Mouse (Mus musculus) embryonic fibroblast, embryonic 13.5 days (primary cell): ENCODE data around the gene Slc12a1. TPM values are rescaled to one million over a fixed set of nuclear protein-coding genes. Genes with fewer than 3 reads are reported as not detected.
"Not testable (repeated sequence)": the region's sequence is repeated elsewhere in the genome, so short reads cannot be mapped to it uniquely, and the experiment has no call there.

Source experiments
- H3K27ac ChIP-seq: 2 replicates; pipeline ENCODE4 v1.5.1; 2012; ENCODE audit warnings: low read length, control low read depth, inconsistent platforms; ENCODE audit not compliant: insufficient read depth
- H3K4me1 ChIP-seq: 2 replicates; pipeline ENCODE4 v1.6.1; 2011; ENCODE audit warnings: low read length; ENCODE audit not compliant: control insufficient read depth, insufficient read depth
- H3K4me3 ChIP-seq: 2 replicates; pipeline ENCODE4 v1.5.1; 2011; ENCODE audit warnings: mild to moderate bottlenecking, control low read depth, low read length; ENCODE audit not compliant: insufficient read depth
- CTCF ChIP-seq: IDR thresholded peaks from 2 replicates; pipeline ENCODE4 v1.5.1; 2011; ENCODE audit warnings: mild to moderate bottlenecking, control low read depth, low read length, moderate library complexity, borderline replicate concordance; ENCODE audit not compliant: insufficient read depth
- POLR2A ChIP-seq: IDR thresholded peaks from 2 replicates; pipeline ENCODE4 v1.6.1; 2011; ENCODE audit warnings: low read depth, mild to moderate bottlenecking, control low read depth, low read length, moderate library complexity
- polyA plus RNA-seq: library from polyadenylated mRNA; stranded (reverse); fragments of >200 nt; gene quantifications from 2 replicates; pipeline ENCODE4 v1.2.4, GENCODE M21; 2011; ENCODE audit warnings: low read depth; ENCODE audit not compliant: missing spikeins, insufficient read length

Gene Slc12a1
- polyA plus RNA-seq, result 0.23 and 0.25 TPM in 2 replicates

DNA sequence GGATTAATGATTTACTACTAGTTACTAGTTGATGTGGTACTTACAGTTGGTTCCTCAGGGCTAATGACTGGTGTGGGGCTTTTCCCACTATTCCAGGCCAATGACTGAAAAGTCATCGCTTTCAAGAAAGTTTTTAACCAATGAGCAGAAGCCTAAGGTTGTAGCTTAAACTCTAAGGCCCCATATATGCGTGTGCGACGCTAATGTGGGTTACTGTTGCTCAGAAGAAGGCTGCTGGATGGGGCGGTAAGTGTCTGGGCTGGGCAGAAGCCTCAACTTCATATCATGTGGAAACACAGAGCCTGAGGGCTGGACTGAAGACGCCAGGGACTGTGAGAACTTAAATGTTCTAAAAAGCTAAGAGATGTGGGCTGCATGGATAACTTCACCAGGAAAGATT, at the start of gene Slc12a1:
Slc12a1 (plus strand) TSS at position 118 of the 400 bp plus-strand sequence.
- H3K27ac ChIP-seq, result no peak within 1 kb of the TSS
- no peak within 1 kb of the TSS for H3K4me3 ChIP-seq
- no peaks in the 10 kb centered on the region for H3K4me1 ChIP-seq
- TF ChIP-seq CTCF (no peak), POLR2A (no peak)

DNA sequence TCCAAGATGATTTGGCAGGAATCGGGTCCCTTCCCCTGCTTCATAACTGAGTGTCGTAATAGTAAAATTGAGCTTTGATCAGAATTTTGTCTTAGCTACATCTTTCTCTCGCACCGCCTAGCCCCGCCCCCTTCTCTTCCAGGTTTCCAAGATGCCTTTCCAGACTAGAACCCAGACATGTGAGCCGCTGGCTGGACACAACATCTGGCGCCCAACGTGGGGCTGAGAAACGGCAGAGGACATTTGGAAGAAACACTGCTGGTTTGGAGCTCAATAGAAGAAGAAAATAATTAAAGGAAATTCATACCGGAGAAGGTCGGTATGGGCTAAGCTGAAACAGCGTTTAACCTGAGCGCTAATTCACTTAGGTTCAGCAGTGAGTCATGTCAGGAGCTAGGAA, 47.8 kb upstream of the Slc12a1 start:
- not testable (repeated sequence) for H3K27ac ChIP-seq, H3K4me1 ChIP-seq, H3K4me3 ChIP-seq

DNA sequence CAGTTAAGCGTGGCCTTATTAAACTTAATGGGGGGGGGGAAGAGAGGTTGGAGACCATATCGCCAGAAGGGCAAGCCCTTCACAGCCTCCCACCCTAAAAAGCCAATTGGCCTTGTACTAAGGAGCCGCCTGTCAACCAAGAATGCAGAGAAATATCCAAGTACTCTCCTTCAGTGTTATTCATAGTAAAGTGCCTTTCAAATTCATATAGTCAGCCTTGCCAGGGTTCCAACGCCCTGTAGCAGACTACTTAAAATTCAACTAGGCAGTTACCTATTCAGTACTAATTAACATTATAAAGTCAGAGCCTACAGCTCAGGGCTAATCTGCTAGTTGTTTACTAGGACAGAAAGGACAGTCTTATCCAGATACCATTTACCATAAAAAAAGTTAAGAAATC, 45.8 kb upstream of the Slc12a1 start:
- not testable (repeated sequence) for H3K4me1 ChIP-seq, H3K4me3 ChIP-seq, H3K27ac ChIP-seq

DNA sequence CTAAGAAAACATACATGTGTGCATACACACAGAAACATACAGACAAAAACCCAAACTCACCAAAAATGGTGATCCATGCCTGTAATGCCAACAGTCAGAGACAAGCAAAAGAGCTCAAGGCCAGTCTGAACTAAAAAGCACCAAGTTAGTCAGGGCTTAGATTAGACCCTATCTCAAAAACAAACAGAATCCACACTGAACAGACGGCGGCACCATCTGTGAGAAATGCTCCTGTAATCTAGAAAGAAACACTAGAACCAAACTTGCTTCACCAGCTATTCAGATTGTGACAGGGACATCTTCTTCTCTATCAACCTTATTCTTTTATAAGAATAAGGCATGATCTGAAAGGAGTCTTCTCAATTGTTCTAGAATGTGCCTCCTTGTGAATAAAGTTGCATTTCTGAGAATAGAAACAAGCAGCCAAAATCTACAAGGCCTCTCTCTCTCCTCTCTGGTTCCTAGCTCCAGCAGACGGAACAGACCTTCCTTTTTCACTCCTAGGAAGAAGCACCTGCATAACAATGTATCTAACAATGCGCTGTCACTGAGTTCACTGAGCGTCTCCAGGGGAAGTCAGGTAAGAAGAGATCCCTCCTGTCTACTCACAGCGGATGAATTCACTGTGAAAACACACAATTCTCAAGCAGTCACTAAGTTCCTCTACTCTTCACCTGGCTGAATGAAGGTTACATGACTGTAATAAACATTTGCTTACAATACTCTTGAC, 32.8 kb upstream of the Slc12a1 start:
- Histone ChIP-seq H3K4me3 (no peak overlapping the region), H3K4me1 (peaks cover 5% of the 10 kb centered on the region; the same call in 1 of the 2 replicates), H3K27ac (no peak overlapping the region)
- TF ChIP-seq CTCF, result no peak
- TF ChIP-seq POLR2A, result no peak

- TF ChIP-seq CTCF, result no peak
- no peak for TF ChIP-seq POLR2A
- Histone ChIP-seq H3K4me3 (peak overlapping the region; percentile 95), H3K4me1 (peaks cover 5% of the 10 kb centered on the region; the same call in 1 of the 2 replicates), H3K27ac (peak overlapping the region; percentile 58)
Observed at GRCm38 (mm10) chr2:125122288-125122623, 30.0 kb upstream of the Slc12a1 start.

GRCm38 (mm10) chr2:125122624-125123476, 29.5 kb upstream of the Slc12a1 start:
- no peak for TF ChIP-seq CTCF
- peak; percentile 47 for TF ChIP-seq POLR2A
- peak overlapping the region; percentile 95 for H3K4me3 ChIP-seq
- peaks cover 5% of the 10 kb centered on the region; the same call in 1 of the 2 replicates for H3K4me1 ChIP-seq
- peak overlapping the region; percentile 58 for H3K27ac ChIP-seq

DNA sequence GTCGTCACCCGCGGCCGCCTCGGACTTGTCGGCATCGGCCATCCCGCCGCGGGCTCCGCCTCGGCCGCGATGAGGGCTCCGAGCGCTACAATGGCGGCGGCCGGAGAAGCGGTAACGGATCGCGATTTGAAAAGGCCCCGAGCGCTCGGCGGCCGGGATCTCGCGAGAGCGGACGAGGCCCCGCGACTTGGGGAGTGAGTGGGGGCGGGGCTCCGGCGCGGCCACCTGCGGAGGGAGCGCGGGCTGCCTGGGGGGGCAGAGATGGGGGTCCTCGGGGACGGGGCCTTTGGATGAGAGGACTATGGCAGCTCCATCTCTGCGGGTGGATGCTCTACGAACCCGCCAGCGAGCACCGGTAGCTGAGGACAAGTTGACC, 28.8 kb upstream of the Slc12a1 start, which contains the start of gene Myef2:
Myef2 (minus strand) TSS at position 185 of the 376 bp plus-strand sequence.
- no peak for TF ChIP-seq CTCF
- no peak for TF ChIP-seq POLR2A
- H3K4me3 ChIP-seq, result peak within 1 kb of the TSS; percentile 95
- H3K4me1 ChIP-seq, result peaks cover 5% of the 10 kb centered on the region; the same call in 1 of the 2 replicates
- peak within 1 kb of the TSS; percentile 58 for H3K27ac ChIP-seq

- Histone ChIP-seq H3K4me3 (no peak overlapping the region), H3K27ac (no peak overlapping the region), H3K4me1 (peaks cover 2% of the 10 kb centered on the region; the same call in 1 of the 2 replicates)
- TF ChIP-seq POLR2A (no peak), CTCF (no peak)
Observed at GRCm38 (mm10) chr2:125125824-125126223, 26.5 kb upstream of the Slc12a1 start.

DNA sequence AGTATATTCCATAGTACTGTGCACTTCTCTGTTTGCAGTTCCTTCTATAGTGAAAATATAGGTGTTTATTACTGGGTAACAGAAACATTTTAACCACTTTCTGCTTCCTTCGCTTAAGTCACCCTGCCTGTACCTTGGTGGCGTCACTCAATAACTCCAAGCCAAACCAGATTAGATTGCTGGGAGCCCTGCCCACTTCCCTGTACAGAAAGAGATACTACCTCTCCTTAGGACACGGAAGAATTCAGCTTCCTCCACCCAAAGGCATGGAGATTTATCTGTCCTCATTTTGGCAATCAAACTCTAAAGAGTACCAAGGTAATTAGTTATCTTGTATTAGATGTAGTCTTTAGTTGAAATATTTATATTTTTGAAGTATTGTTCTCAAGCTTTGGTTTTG, 25.5 kb upstream of the Slc12a1 start:
- no peak for TF ChIP-seq POLR2A
- TF ChIP-seq CTCF, result no peak
- Histone ChIP-seq H3K27ac (no peak overlapping the region), H3K4me3 (no peak overlapping the region), H3K4me1 (peaks cover 2% of the 10 kb centered on the region; the same call in 1 of the 2 replicates)

GRCm38 (mm10) chr2:125134113-125134512, 18.2 kb upstream of the Slc12a1 start:
- no peak overlapping the region for H3K4me3 ChIP-seq
- TF ChIP-seq POLR2A (no peak), CTCF (no peak)
- no peaks in the 10 kb centered on the region for H3K4me1 ChIP-seq
- H3K27ac ChIP-seq, result no peak overlapping the region
